Mouse (Mus musculus) naive thymus-derived CD4-positive, alpha-beta T cell, adult 5 months (primary cell): ENCODE measurements around the gene Slc35b4. TPM values are rescaled to one million over a fixed set of nuclear protein-coding genes. Genes with fewer than 3 reads are reported as not detected.

ENCODE experiments used
- polyA plus RNA-seq: library from polyadenylated mRNA; unstranded; fragments of 100-300 nt; shearing (Covaris generic); gene quantifications from one replicate; pipeline ENCODE4 v1.2.1, GENCODE M21; 2017

The Slc35b4 gene
- 21.2 TPM for polyA plus RNA-seq

DNA sequence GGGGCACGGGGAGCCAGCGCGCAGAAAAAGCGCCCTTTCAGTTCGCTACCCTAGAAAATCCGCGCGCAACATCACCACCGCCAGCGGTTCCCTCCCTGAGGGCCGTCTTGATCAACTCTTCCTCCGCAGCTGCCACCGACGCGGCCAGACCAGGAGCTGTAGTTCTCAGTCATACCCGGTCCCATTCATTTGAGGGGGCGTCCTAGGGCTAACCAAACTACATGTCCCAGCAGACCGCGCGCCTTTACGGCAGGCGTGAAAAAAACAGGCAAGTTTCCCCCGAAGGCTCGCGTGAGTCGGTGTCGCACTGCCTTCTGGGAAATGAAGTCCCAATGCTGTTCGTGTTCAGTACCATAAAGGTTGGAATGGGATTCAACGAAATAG is at the start of gene Slc35b4:
TSS of gene Slc35b4 (minus strand) at position 248 of the 384 bp plus-strand sequence.

Other genes starting within 250 kb of the Slc35b4 start
- not detected for gene Lrguk, start 147.7 kb downstream of the Slc35b4 start, polyA plus RNA-seq
- 271 TPM for gene Akr1b3, start 140.4 kb upstream of the Slc35b4 start, polyA plus RNA-seq
- not detected for gene Akr1b8, start 177.0 kb upstream of the Slc35b4 start, polyA plus RNA-seq
- 22.7 TPM for gene Akr1b10, start 207.1 kb upstream of the Slc35b4 start, polyA plus RNA-seq
- not detected for gene Akr1b7, start 235.2 kb upstream of the Slc35b4 start, polyA plus RNA-seq